Mouse (Mus musculus) intestine, postnatal 0 days (tissue): ENCODE data around the gene Tdrd9. TPM values are rescaled to one million over a fixed set of nuclear protein-coding genes. Genes with fewer than 3 reads are reported as not detected.
A peak's percentile ranks its signal among the peaks of the same experiment; 100 is the strongest.

Source experiments
- ATAC-seq: fragments of 200-750 bp; cut with Nextera tagmentation; 2 replicates; pipeline ENCODE4 v1.8.0; 2017; ENCODE audit warnings: mild to moderate bottlenecking, moderate TSS enrichment, moderate library complexity
- H3K27ac ChIP-seq: fragments of 300-500 bp; sonication (generic); 2 replicates; pipeline ENCODE4 v1.5.1; 2014; ENCODE audit warnings: mild to moderate bottlenecking, low read depth, low read length, moderate library complexity
- H3K27me3 ChIP-seq: fragments of 300-500 bp; sonication (generic); replicated peaks from 2 replicates; pipeline ENCODE4 v1.6.1; 2014; ENCODE audit warnings: low read length, mixed read lengths; ENCODE audit not compliant: control insufficient read depth, insufficient read depth
- H3K36me3 ChIP-seq: fragments of 300-500 bp; sonication (generic); 2 replicates; pipeline ENCODE4 v1.6.1; 2014; ENCODE audit warnings: mild to moderate bottlenecking, moderate library complexity; ENCODE audit not compliant: control insufficient read depth, insufficient read depth
- H3K4me1 ChIP-seq: fragments of 300-500 bp; sonication (generic); replicated peaks from 2 replicates; pipeline ENCODE4 v1.6.1; 2014; ENCODE audit warnings: antibody characterized with exemption, low read length, mixed read lengths; ENCODE audit not compliant: control insufficient read depth, insufficient read depth
- H3K4me2 ChIP-seq: fragments of 300-500 bp; sonication (generic); replicated peaks from 2 replicates; pipeline ENCODE4 v1.6.1; 2014; ENCODE audit warnings: low read depth, mild to moderate bottlenecking, moderate library complexity
- H3K4me3 ChIP-seq: fragments of 300-500 bp; sonication (generic); 2 replicates; pipeline ENCODE4 v1.5.1; 2014; ENCODE audit warnings: low read depth, low read length
- H3K9ac ChIP-seq: fragments of 300-500 bp; sonication (generic); 2 replicates; pipeline ENCODE4 v1.6.1; 2014; ENCODE audit warnings: mild to moderate bottlenecking, low read depth, low read length
- H3K9me3 ChIP-seq: fragments of 300-500 bp; sonication (generic); 2 replicates; pipeline ENCODE4 v1.6.1; 2016; ENCODE audit warnings: mixed run types; ENCODE audit not compliant: control insufficient read depth
- CTCF ChIP-seq: sonication (generic); IDR thresholded peaks from 2 replicates; pipeline ENCODE4 v1.5.1; 2016; ENCODE audit warnings: low read depth, mild to moderate bottlenecking, control low read depth, antibody characterized with exemption, moderate library complexity
- WGBS: fragments of 180-500 bp; shearing (Covaris S2); extraction: QIAGEN DNeasy Blood & Tissue Kit; methylation state at CpG from one replicate; pipeline ENCODE4 v1.1.7; 2014; 5-methylcytosine and 5-hydroxymethylcytosine counted together
- polyA plus RNA-seq: library from polyadenylated mRNA; unstranded; fragments of >200 nt; fragmentation: Nextera tagmentation; extraction: Ambion mirVana; gene quantifications from 2 replicates; pipeline ENCODE4 v1.2.1, GENCODE M21; 2015

The Tdrd9 gene
- polyA plus RNA-seq, 1 experiment from 2014 or later, result 0.04 TPM

DNA sequence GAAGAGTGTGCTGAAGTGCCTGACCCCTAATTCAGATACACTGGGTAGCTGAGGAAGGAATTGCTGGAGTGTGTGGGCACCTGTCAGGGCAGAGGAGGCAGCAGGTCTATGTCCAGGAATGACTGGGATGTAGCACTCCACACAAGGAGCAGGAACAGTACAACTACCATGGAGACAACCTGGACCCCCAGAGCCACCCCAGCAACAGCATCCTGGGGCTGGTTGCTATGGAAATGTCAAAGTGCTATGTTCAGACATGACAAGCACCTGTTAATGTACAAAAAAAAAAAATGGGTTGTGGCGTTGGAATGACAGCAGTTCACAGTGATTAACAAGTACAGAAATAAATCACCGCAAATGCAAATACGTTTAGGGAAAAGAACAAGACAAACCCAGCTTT, 114.9 kb downstream of the Tdrd9 start:
- Histone ChIP-seq H3K27ac (no peak overlapping the region), H3K36me3 (no peaks in the 10 kb centered on the region), H3K9ac (no peak overlapping the region), H3K9me3 (no peaks in the 10 kb centered on the region), H3K4me2 (no peak overlapping the region), H3K27me3 (no peaks in the 10 kb centered on the region), H3K4me1 (no peaks in the 10 kb centered on the region), H3K4me3 (no peak overlapping the region)
- no peak for ATAC-seq
- 75% methylated on average over 3 of the region's 3 CpGs for WGBS
- TF ChIP-seq CTCF, result no peak

DNA sequence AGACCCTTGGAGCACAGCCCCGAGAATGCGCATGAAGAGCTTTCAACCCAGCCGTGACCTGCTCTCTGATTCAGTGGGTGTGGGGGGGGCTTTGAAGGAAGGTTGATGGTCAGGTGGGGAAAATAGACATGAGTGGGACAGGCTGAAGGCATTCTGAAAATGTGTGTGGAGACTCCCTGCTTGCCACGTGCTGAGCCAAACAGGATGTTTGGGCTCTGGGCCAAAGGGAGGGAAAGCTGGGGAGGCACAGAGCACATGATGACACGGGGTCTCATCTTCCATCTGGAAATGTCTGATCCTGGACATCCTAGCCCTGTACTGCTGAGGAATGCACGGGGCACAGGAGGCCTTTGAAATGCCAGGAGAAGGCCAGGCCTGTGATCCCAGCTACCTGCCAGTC, 115.4 kb downstream of the Tdrd9 start:
- WGBS, result 63% methylated on average over 6 of the region's 6 CpGs
- TF ChIP-seq CTCF, result no peak

DNA sequence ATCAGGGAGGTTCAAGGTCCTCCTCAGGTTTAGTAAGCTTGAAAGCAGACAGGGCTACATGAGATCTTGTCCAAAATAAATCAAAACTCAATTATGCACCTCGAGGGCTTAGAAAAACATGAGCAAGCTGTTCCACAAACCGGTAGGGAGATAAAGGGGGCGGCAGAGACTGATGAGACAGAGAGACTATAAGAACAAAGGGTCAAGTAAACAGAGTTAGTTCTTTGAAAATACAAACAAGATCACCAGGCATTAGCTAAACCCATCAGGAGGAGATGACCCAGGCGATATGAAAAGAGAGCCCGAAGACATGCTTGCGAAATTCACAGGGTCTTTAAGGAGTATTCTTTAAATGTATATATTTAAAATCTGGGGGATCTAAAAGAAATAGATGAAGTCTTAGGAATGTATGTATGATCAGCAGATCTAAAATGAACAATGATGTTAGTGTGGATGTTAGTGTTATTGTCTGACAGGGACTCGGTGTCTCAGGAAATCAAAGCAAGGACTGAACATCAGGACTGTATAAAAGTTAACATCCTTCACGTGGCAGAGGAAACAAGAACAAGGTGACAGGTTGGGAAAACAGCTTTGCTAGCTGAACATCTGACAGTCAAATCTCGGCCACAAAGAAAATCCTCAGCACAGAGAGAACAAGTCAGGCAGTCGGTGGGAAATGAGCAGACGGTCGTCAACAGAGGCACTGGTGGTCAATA, 117.4 kb downstream of the Tdrd9 start:
- Histone ChIP-seq H3K9me3 (no peaks in the 10 kb centered on the region), H3K4me2 (no peak overlapping the region), H3K27me3 (0 out of 2 replicates have a peak, but pooled peaks cover 5% of the 10 kb centered on the region), H3K27ac (no peak overlapping the region), H3K36me3 (no peaks in the 10 kb centered on the region), H3K9ac (no peak overlapping the region), H3K4me1 (no peaks in the 10 kb centered on the region), H3K4me3 (no peak overlapping the region)
- no peak for TF ChIP-seq CTCF
- 52% methylated on average over 12 of the region's 12 CpGs for WGBS
- ATAC-seq, result no peak

More for the DNA sequence above, 115.4 kb downstream of the Tdrd9 start:
- Histone ChIP-seq H3K4me2 (no peak overlapping the region), H3K27me3 (0 out of 2 replicates have a peak, but pooled peaks cover 4% of the 10 kb centered on the region), H3K4me1 (no peaks in the 10 kb centered on the region), H3K4me3 (no peak overlapping the region), H3K27ac (no peak overlapping the region), H3K36me3 (no peaks in the 10 kb centered on the region), H3K9ac (no peak overlapping the region), H3K9me3 (no peaks in the 10 kb centered on the region)
- no peak for ATAC-seq

DNA sequence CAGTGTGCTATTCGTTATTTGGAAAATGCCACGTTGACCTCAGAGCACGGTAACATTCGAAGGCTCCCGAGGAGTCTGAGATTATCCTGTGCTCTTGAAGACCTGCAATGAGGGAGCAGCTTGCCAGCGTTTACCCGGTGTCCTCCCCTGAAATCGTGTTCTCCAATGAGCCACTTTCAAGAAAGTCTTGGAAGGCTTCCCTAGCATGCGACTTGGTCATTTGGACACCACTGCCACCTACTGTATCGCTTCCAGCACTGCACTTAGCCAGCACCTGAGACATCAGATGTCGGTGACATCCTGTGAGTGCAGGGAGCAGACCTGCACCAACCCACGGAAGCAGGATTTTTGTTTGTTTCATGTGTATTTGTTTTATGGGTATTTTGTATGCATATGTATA, 119.7 kb downstream of the Tdrd9 start:
- ATAC-seq, result no peak
- Histone ChIP-seq H3K36me3 (no peaks in the 10 kb centered on the region), H3K27me3 (0 out of 2 replicates have a peak, but pooled peaks cover 5% of the 10 kb centered on the region), H3K4me3 (no peak overlapping the region), H3K27ac (no peak overlapping the region), H3K4me2 (no peak overlapping the region), H3K9me3 (no peaks in the 10 kb centered on the region), H3K9ac (no peak overlapping the region), H3K4me1 (no peaks in the 10 kb centered on the region)
- 5% methylated on average over 12 of the region's 12 CpGs for WGBS
- peak; percentile 96 for TF ChIP-seq CTCF

DNA sequence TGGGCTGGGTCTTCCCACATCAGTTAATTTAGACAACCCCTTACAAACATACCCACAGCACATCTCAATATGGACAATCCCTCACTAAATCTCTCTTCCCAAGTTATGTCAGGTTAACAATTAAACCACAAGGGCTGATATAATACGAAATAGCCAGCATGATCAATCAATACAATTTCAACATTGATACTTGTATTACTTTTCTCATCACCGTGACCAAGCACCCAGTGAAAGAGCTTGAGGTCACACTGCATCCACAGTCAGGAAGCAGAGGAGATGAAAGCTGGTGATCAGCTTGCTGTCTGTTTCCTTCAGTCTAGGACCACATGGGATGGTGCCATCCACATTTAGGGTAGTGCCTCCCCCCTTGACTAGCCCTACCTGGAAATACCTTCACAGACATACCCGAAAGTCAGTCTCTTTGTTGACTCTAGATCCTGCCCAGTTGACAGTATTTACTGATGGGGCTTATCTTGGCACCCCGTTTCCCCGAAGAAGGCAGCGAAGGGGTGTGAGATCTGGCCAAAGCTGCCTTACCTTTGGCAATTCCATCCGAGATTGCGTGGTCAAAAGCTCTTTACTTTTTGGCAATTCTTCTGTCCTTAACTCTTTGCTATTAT, 123.0 kb downstream of the Tdrd9 start:
- H3K4me2 ChIP-seq, result no peak overlapping the region
- 47% methylated on average over 8 of the region's 8 CpGs for WGBS
- no peak overlapping the region for H3K4me3 ChIP-seq
- no peaks in the 10 kb centered on the region for H3K9me3 ChIP-seq
- H3K27me3 ChIP-seq, result 0 out of 2 replicates have a peak, but pooled peaks cover 5% of the 10 kb centered on the region
- ATAC-seq, result no peak
- no peaks in the 10 kb centered on the region for H3K4me1 ChIP-seq
- H3K27ac ChIP-seq, result no peak overlapping the region
- H3K9ac ChIP-seq, result no peak overlapping the region
- TF ChIP-seq CTCF, result no peak
- H3K36me3 ChIP-seq, result no peaks in the 10 kb centered on the region

DNA sequence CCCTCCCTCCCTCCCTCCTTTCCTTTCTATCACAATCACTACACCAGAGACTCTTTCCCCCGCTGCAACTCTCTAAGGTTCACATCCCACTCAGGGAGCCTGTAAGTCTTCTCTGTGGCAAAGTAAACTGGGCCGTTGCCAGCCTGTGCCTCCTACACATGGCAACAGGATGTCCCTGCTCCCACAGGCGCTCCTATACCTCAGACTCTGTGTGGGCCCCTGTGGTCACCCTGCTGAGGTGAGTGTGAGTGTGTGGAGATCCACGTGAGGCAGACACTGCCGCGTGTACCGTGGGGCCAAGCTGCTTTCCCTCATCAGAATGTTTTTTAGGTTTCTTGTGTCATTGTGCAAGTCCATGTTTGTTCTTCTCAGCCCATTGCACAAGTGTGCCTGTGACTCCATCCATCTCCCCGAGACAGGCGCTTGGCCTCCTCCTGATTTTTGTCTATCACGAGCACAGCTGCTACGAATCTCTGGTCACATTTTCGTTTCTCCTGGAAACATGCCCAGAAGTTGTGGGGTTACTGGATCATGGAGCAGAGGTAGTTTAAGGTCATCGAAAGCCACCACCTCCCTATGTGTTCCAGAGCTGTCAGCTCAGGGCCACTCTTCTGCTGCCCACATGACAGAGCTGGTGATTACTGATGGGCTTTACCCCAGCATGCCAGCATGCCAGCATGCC, 124.8 kb downstream of the Tdrd9 start:
- no peaks in the 10 kb centered on the region for H3K4me1 ChIP-seq
- 0 out of 2 replicates have a peak, but pooled peaks cover 5% of the 10 kb centered on the region for H3K27me3 ChIP-seq
- no peaks in the 10 kb centered on the region for H3K9me3 ChIP-seq
- H3K9ac ChIP-seq, result no peak overlapping the region
- WGBS, result 58% methylated on average over 13 of the region's 13 CpGs
- H3K4me2 ChIP-seq, result no peak overlapping the region
- H3K4me3 ChIP-seq, result no peak overlapping the region
- no peak overlapping the region for H3K27ac ChIP-seq
- H3K36me3 ChIP-seq, result no peaks in the 10 kb centered on the region
- TF ChIP-seq CTCF, result no peak
- no peak for ATAC-seq
